Mouse (Mus musculus) heart, adult 2 months (tissue): ENCODE measurements around the gene Filip1.
A peak's percentile ranks its signal among the peaks of the same experiment; 100 is the strongest.

Source experiments
- CTCF ChIP-seq: fragments of 200-600 bp; IDR thresholded peaks from 2 replicates; pipeline ENCODE4 v1.8.1; 2022; ENCODE audit warnings: antibody characterized with exemption, mild to moderate bottlenecking, moderate library complexity
- POLR2A ChIP-seq: fragments of 200-500 bp; IDR thresholded peaks from 2 replicates; pipeline ENCODE4 v1.6.1; 2011; ENCODE audit warnings: mild to moderate bottlenecking, low read depth, low read length, control low read depth; ENCODE audit not compliant: insufficient read depth

- TF ChIP-seq CTCF, result no peak
- 0 out of 2 replicates have a peak, but pooled peaks have one; percentile 22 for TF ChIP-seq POLR2A
Measured at GRCm38 (mm10) chr9:79926464-79927155, 86.0 kb downstream of the Filip1 start.
